Mouse (Mus musculus) retina, embryonic 14.5 days (tissue): ENCODE measurements around the gene Ckm.

Experiments
- DNase-seq: peaks from one replicate; pipeline ENCODE4 v3.0.0-alpha.2; 2015; ENCODE audit warnings: low spot score

Ckm gene

DNA sequence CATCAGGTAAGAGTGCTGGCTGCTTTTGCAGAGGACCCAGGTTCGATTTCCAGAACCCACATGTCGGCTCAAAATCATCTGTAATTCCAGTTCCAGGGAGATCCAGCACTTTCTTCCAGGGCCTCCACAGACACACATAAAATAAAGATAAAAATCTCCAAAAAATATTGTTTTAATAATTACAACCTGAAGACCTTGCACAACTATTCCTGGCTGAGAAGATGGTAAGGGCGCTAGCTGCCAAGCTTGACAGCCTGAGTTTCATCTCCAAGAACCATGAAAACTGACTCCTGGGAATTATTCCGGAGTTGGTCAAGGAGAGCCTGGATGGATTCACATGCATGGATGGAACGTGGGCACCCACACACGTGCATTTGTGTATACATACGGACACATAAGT lies at the start of gene Ckm:
Ckm (plus strand) TSS at position 301 of the 400 bp plus-strand sequence.
- DNase-seq, result no peak

GRCm38 (mm10) chr7:19354991-19355390 lies 49.6 kb upstream of the Ckm start:
- no peak for DNase-seq

- no peak for DNase-seq
Observed at GRCm38 (mm10) chr7:19356311-19356710, 48.3 kb upstream of the Ckm start.

GRCm38 (mm10) chr7:19357381-19358375 lies 46.9 kb upstream of the Ckm start:
- DNase-seq, result no peak

GRCm38 (mm10) chr7:19358634-19359033 lies 45.9 kb upstream of the Ckm start:
- DNase-seq, result no peak

GRCm38 (mm10) chr7:19359299-19359891 lies 45.2 kb upstream of the Ckm start, which contains the start of the genes Cd3eap and Ppp1r13l:
Gene Cd3eap (minus strand): TSS chr7:19359483.
Gene Ppp1r13l (plus strand): TSS chr7:19359749.
- peak; percentile 87 for DNase-seq

- peak; percentile 87 for DNase-seq
Observed at GRCm38 (mm10) chr7:19359892-19360641, 44.5 kb upstream of the Ckm start.

GRCm38 (mm10) chr7:19360944-19361343 lies 43.6 kb upstream of the Ckm start:
- peak; percentile 87 for DNase-seq

DNA sequence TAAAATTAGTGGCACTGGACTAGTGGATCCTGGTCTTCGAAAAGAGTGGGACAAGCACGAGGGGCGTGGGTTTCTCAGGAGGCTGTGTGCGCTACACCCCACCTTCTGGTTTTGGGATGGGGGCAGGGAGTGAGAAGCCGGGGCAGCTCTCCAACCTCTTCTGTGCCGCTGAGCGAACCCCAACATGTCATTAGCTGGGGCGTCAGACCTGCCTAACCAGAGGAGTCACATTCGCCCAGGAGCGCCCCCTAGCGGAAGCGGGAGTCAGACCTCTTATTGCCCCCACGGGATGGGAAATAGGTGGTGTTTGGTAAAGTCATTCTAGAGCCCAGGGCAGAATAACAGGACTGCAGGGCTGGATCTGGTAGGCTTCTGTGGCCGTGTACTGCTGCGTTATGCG lies 42.9 kb upstream of the Ckm start:
- DNase-seq, result peak; percentile 79

- peak; percentile 23 for DNase-seq
Observed at GRCm38 (mm10) chr7:19362276-19362675, 42.3 kb upstream of the Ckm start.

DNA sequence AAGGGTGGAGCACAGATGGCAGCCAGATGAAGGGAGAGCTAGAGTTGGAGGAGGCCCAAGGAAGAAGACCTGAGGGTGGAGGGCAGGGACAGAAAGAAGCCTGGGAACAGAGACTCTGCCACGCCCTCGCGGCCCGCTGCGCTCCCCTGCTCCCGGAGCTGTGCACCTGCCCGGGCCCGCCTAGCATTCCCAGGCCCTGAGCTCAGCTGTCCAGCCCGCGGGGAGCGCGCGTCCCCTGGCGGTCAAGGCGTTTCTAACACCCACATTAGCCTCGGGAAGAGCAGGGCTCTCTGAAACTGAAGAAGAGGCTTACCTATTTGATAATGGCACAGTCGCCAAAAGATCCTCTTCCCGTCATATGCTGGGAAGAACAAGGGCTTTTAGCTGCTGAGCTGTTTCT lies 40.7 kb upstream of the Ckm start:
- peak; percentile 80 for DNase-seq

GRCm38 (mm10) chr7:19365376-19365775 lies 39.2 kb upstream of the Ckm start:
- DNase-seq, result no peak

GRCm38 (mm10) chr7:19368380-19368779 lies 36.2 kb upstream of the Ckm start:
- DNase-seq, result no peak

DNA sequence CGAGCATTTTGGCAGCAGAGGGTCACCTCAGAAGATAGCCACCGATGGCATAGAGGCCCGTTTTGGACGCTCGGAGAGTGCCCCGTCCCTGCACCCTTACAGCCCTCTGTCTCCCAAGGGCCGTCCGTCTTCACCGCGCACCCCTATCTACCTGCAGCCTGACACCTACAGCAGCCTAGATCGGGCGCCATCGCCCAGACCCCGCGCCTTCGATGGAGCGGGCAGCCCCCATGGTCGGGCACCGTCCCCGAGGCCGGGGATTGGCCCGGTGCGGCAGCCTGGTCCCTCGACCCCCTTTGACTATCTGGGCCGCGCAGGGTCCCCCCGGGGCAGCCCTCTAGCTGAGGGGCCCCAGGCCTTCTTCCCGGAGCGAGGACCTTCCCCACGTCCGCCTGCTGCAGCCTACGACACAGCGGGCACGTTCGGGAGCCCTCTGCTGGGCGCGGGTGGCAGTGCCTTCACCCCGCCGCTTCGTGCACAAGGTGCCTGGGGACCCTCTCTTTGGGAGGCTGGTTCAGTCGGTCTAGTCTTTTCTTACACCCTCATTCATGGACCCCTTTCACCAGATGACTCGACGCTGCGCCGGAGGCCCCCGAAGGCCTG lies 34.7 kb upstream of the Ckm start:
- DNase-seq, result peak; percentile 83

DNA sequence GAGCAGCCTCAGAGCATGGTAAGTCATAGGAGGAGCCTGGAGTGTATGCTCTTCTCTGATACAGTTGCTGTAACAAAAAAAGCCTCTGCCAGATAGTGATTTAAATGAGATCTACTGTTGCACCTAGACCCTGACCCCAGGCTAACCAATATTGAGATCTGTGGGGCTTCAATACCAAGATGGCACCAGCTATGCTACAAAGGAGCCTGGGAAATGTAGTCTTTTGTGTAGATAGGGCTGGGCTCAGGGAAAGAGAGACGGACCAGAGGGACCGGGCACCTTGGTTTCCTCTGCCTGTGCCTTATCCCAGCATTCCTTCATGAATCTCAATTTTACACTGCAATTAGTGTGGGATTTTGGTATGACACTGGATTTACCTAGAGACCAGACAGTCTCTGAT lies 31.2 kb upstream of the Ckm start:
- DNase-seq, result no peak

DNA sequence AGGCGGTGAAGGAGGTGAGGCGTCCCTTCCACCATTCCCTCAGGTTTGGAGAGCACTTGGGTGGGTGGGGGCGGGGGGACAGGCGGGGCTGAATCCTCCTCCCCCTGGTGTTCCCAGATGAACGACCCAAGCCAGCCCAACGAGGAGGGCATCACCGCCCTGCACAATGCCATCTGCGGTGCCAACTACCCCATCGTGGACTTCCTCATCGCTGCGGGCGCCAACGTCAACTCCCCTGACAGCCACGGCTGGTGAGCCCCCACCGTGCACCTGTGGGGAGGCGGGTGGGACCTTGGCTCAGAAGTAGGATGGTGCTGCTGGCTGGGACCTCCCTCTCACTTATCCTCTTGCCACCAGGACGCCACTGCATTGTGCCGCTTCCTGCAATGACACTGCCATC lies 29.2 kb upstream of the Ckm start:
- no peak for DNase-seq

DNA sequence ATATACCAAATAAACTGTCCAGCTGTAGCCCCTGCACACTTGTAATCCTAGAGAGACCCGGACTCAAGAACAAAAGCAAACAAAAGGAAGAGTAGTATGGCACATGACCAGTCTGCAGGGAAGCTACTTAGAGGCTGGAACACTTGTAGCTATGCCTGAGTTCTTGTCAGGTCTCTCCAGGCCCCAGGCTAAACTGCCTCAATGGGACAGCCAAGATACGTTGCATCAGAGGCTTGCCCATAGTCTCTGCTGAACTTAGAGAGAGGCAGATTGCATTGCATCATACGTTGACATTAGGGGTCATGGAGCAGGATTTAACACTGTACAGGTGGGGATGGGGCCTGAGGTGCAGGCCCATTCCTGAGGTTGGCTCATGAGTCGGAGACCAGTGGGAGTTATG lies 28.6 kb upstream of the Ckm start:
- no peak for DNase-seq

DNA sequence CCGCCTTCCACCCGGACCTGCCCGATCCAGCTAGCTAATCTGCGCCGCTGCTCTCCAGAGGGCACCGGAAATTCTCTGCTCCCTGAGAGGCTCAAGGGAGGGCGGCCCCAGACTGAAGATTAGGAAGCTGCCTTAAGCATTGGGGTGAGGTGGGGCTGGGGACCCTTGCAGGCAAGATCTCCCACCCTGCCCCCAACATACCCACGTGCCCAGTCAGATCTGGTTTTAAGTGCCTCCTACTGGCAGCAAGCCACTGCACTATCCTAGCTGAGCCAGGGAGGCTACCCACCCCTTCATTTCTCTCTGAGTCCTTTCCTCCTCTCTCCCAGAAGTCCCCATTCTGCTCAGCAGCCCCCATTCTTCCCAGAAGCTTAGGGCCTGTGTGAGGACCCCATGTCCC lies 26.5 kb upstream of the Ckm start:
- no peak for DNase-seq

DNA sequence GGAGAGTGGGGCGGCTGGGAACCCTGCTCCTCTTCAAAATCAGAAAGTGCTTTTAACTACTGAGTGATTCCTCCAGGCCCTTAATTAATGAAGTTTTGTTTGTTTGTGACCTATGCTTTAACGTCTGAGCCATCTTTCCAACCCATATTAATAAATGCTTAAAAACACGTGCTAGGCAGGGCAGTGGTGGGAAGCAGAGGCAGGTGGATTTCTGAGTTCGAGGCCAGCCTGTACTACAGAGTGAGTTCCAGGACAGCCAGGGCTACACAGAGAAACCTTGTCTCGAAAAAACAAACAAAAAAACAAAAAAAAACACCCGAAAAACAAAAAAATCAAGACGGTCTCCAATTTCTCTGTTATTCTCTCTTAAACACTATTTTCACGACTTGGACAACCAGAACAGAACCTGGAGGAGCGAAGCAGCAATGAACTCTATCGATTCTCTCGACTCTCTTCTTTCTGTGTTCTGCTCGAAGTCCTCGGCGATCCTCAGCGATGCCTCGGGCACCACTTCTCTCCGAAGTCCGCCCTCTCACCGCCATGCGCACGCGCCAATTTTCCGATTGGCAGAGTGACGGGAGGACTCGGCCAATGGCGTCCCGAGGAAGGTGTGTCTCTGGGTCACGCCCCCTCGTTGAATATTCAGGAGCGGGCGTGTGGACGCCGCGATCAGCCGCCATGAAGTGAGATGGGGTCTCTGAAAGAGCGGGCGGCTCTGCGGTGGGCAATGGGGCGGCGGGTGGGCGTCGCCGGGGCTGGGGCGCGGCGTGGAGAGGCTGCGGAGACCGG lies 23.0 kb upstream of the Ckm start, which contains the start of gene Ercc2:
Ercc2 (plus strand) TSS at position 634 of the 789 bp plus-strand sequence.
- DNase-seq, result peak; percentile 99

GRCm38 (mm10) chr7:19382166-19382541 lies 22.4 kb upstream of the Ckm start:
- DNase-seq, result no peak

- DNase-seq, result no peak
Observed at GRCm38 (mm10) chr7:19383708-19384107, 20.9 kb upstream of the Ckm start.
